Mouse (Mus musculus) embryonic stem cell, embryonic (primary cell): Measurements from ENCODE around the gene Tap1.
"Not testable (repeated sequence)": the region's sequence is repeated elsewhere in the genome, so short reads cannot be mapped to it uniquely, and the experiment has no call there.

Experiments used
- CTCF ChIA-PET, 4 experiments: fragments of 300-600 bp in 2 of 4; fragments of 350-600 bp in 2 of 4; sonication (Branson Sonifier 250); formaldehyde crosslinking; loops; one replicate each; lab custom pipeline; 2022; ENCODE audit warnings: inconsistent platforms in 2 of 4; lab: Charles Lee
- POLR2A ChIA-PET, 4 experiments: fragments of 300-600 bp in 2 of 4; fragments of 350-600 bp in 2 of 4; sonication (Branson Sonifier 250); formaldehyde crosslinking; loops; one replicate each; lab custom pipeline; 2022; ENCODE audit warnings: antibody characterized with exemption in 4 of 4, inconsistent platforms in 1 of 4; lab: Charles Lee

Gene Tap1

DNA sequence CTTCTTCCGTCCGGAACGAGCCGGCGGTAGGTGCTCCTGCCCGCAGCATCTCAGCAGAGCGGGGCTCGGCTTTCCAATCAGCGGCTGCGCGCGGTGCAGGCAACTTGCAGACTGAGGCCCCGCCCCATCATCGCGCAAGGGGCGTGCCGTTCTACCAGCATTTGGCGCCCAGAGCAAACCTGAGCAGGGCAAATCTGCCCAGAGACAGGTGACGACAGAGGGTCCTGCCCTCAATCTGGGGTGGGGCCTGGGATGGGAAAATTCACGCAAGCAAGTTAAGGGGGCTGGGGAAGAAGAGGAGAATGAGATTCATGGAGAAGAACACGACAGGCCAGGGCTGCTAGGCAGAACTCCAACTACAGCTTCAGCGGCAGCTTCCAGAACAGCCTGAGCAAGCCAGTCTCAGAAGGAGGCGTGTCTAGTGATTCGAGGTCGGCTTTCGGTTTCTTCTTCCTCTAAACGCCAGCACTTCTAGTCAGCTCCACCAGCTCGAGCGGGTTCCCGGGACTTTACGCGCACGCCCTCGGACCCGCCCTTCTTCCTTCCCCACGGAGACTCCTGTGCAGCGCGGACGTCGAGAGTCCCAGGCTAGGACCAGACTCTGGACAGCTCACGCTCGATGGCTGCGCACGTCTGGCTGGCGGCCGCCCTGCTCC lies at the start of gene Tap1, which contains the start of gene Psmb9:
TSS of gene Tap1 (plus strand) at position 293 of the 656 bp plus-strand sequence.
TSS of gene Psmb9 (minus strand) at position 504 of the 656 bp plus-strand sequence.
- POLR2A ChIA-PET = interaction anchor here in 3 of 4 experiments (0.8 to 2.3 kb wide), 17 partner anchors 9 to 231 kb away, joined by 3 to 17 read pairs (median 3); partner anchors contain the start of genes H2-DMa (in 1 of the 3), Psmb8 (in 1 of the 3), Ring1 (in 1 of the 3) and Rps18 (in 1 of the 3)

DNA sequence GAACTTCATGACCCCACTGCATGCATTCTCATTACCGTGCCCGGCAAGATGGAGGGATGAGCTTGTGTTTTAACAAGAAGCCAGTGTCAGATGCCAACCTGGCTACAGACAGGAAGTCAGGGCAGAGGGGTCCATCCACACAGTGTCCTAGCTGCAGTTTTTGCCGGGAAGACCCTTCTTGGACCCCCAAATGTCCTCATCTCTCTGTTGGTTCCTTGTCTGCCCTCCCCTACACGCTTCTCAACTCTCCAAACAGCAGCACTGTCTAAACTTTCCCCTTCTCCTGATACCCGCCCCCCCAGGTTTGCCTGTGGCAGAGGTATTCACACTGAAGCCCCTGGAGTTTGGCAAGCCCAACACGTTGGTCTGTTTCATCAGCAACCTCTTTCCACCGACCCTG lies 49.8 kb upstream of the Tap1 start:
- CTCF ChIA-PET = interaction anchor here (0.8 to 1.6 kb wide), 7 partner anchors 9 to 60 kb away, joined by 3 to 5 read pairs (median 3); no protein-coding TSS in a partner anchor
- POLR2A ChIA-PET = interaction anchor here in 3 of 4 experiments (0.7 to 7.9 kb wide), 6 partner anchors 18 to 182 kb away, joined by 3 to 178 read pairs (median 6); partner anchors contain the start of genes H2-DMa (in 3 of the 3), Rps18 (in 1 of the 3) and Vps52 (in 1 of the 3)

More for the DNA sequence above, at the start of gene Tap1, which contains the start of gene Psmb9:
- CTCF ChIA-PET = interaction anchor here (0.5 to 2.8 kb wide), 20 partner anchors 9 to 1044 kb away, joined by 3 to 14 read pairs (median 4); partner anchors contain the start of gene BC051142 (in 1 of the 4)

DNA sequence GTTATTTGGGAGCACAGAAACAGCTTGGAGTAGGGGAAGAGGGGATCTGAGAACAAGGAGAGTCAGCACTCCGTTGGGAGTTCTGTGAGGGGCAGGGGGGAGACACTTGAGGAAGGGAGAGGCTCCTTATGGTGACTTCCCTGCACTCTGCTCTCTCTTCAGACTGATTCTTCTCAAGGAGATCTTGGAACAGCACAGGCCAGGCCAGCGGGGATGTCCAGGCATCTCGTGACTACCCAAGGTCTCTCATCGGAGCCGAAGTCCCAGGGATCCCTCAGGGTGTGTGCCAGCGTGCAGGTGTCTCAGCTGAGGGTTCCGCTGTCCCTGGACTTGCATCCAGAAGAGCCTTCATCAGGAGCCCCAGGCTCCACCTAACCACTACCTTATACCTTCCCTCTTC lies 48.7 kb upstream of the Tap1 start:
- CTCF ChIA-PET = interaction anchor here (0.5 to 1.5 kb wide), 21 partner anchors 9 to 1030 kb away, joined by 3 to 10 read pairs (median 4); no protein-coding TSS in a partner anchor
- POLR2A ChIA-PET = interaction anchor here in 3 of 4 experiments (0.5 to 7.9 kb wide), 23 partner anchors 9 to 767 kb away, joined by 3 to 178 read pairs (median 3); partner anchors contain the start of genes H2-DMa (in 3 of the 3), Agpat1 (in 1 of the 3), Rxrb (in 1 of the 3) and Slc39a7 (in 1 of the 3)

DNA sequence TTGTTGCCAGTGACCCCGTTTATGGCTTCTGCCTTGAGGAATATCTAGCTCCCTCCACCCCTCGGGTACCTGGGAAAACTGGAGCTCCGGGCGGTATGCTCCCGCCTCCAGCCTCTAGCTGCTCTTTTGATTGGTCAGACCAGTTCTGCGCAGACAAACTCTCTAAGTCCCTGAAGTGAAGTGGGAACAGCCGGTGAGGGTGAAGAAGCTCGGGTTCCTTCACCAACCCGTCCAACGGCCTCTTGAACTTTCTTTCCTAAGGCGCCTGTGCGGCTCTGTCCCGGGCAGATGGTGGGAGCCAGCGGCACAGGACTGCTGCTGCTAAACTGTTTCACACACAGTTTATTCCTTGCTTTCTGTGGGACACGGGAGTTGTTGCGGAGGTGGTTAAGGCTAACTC lies 47.9 kb upstream of the Tap1 start:
- CTCF ChIA-PET = interaction anchor here (0.5 to 1.5 kb wide), 23 partner anchors 9 to 772 kb away, joined by 3 to 10 read pairs (median 4); partner anchors contain the start of gene B3galt4 (in 1 of the 4)
- POLR2A ChIA-PET = interaction anchor here in 3 of 4 experiments (0.5 to 7.9 kb wide), 26 partner anchors 9 to 767 kb away, joined by 3 to 178 read pairs (median 3); partner anchors contain the start of genes H2-DMa (in 3 of the 3), Agpat1 (in 1 of the 3), Rxrb (in 1 of the 3) and Slc39a7 (in 1 of the 3)

DNA sequence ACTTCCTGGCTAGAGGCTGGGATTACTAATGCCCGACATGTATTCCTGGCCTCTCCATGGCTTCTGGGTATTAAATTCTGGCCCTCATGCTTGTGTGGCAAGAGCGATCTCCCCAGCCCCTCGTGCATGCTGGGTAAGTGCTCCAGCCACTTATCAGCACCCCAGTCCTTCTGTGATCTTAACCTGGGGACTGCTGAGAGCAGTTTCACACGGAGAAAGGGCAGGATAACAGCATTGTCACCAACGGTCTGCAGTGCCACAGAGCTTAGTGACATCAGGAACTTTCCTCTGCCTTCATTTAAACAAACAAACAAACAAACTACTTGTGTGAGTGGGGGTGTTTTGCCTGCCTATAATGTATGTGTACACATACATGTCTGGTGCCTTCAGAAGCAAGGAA lies 47.1 kb upstream of the Tap1 start:
- POLR2A ChIA-PET = interaction anchor here in 1 of 4 experiments (7.9 kb wide), 1 partner anchor 23 kb away, joined by 178 read pairs; the partner anchor contains the start of gene H2-DMa
- CTCF ChIA-PET = no interaction called here

DNA sequence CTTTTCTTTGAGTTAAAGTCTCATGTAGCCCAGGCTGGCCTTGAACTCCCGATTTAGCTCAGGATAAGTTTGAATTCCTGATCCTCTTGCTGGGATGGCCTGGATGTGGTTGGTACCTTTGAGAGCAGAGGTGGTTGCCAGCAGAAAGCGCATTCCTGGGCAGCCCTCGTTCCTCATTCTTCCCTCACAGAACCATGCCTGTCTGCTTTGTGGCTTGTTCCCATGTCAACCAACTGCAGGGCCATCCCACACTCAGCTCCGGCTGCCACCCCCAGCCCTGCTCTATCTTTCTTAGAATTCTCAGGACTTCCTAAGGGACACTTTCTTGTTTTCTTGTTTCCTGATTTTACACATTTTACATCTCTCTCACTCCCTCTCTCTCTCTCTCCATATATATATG lies 45.9 kb upstream of the Tap1 start:
- ChIA-PET CTCF (interaction anchor here in 1 of 4 experiments (1.2 kb wide), 1 partner anchor 24 kb away, joined by 4 read pairs; no protein-coding TSS in a partner anchor), POLR2A (interaction anchor here in 1 of 4 experiments (0.8 to 3.3 kb wide), 6 partner anchors 13 to 40 kb away, joined by 3 to 15 read pairs (median 3); partner anchors contain the start of gene H2-DMa)

DNA sequence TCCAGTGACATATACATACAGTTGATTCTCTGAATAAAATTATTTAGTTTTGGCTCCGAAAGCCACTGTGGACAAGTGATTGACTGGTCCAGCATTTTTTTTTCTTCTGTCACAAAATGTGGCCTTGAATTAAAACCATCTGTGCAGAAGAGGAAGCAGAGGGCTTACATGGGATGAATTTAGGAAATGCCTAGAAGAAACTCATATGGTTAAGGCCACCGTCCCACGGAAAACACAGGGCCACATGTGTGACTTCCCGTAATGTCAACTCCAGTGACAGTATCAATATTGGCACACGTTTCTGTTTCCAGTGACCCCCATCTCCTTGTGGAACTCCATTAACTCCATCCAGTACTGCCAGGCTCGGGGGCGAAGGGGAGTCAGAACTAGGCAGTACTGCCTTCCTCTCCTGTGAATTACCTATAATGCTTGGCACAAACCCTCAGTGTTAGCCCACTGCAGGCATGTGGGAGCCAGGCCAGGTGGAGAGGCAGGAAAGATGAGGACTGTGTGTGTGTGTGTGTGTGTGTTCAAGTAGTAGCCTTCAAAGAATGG lies 44.8 kb upstream of the Tap1 start:
- ChIA-PET CTCF (interaction anchor here in 2 of 4 experiments (0.6 to 0.7 kb wide), 3 partner anchors 19 to 71 kb away, joined by 3 read pairs; no protein-coding TSS in a partner anchor), POLR2A (interaction anchor here in 3 of 4 experiments (0.6 to 3.3 kb wide), 5 partner anchors 23 to 526 kb away, joined by 3 to 15 read pairs (median 3); partner anchors contain the start of gene H2-DMa (in 2 of the 3))

DNA sequence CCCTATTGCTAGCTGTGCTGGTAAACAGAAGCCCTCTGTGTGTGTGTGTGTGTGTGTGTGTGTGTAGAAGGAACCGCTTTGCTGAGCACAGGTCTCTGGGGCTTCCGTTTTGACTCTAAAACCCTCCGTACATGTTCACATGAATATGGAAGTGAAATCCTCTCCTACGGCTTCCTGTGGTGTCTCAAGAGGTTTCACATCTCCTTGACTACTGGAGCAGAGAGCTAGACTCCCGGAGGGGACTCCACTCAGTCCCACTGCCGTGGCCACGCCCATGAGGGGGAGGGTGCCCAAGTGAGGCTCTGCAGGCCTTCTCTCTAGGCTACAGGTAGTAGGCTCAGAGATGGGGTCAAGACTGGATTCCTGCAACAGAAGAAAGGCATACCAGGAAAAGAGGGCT lies 44.3 kb upstream of the Tap1 start, which contains the start of gene H2-DMb2:
TSS of gene H2-DMb2 (plus strand) at position 275 of the 400 bp plus-strand sequence.
- ChIA-PET POLR2A (interaction anchor here (0.6 to 3.3 kb wide), 4 partner anchors 24 to 526 kb away, joined by 3 to 15 read pairs (median 4); partner anchors contain the start of gene H2-DMa (in 2 of the 4)), CTCF (interaction anchor here in 2 of 4 experiments (0.6 to 0.7 kb wide), 3 partner anchors 10 to 70 kb away, joined by 3 read pairs; no protein-coding TSS in a partner anchor)

DNA sequence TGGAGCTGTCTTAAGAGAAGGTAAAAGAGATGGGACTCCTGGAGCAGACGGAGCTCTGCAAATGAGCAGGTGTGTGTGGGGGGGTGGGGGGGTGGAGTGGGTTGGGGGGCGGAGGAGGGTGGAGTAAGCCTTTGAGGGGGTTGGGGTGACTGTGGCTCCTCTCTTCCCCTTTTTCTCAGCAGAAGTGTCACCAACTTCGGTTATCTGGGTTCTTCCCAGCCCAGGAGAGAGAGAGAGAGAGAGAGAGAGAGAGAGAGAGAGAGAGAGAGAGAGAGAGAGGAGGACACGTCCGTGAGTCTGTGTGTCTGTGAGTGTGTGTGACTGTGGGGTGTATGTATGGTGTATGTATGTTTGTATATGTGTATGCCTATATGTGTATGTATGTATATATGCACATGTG lies 43.9 kb upstream of the Tap1 start:
- CTCF ChIA-PET = interaction anchor here in 3 of 4 experiments (0.6 to 0.7 kb wide), 3 partner anchors 8 to 70 kb away, joined by 3 read pairs; no protein-coding TSS in a partner anchor
- POLR2A ChIA-PET = interaction anchor here in 3 of 4 experiments (0.7 to 3.3 kb wide), 3 partner anchors 24 to 68 kb away, joined by 3 to 15 read pairs (median 4); partner anchors contain the start of gene H2-DMa (in 2 of the 3)

DNA sequence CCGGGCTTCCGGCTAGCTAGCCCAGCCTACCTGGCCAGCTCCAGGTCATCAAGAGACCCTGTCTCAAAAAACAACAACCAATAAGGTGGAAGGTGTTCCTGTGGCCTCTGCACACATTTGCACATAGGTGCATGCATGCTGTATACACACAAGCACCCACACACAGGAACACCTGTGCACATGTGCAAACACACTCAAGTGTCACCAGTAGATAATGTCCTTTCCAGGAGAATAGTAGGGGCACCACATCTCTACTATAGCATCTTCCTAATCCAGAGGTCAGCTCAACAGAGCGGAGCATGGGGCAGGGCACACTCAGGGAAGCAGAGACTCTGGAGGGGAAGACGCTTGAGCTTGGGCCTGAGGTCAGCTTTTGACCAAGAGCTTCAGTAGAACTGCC lies 43.1 kb upstream of the Tap1 start:
- CTCF ChIA-PET = interaction anchor here in 1 of 4 experiments (0.6 kb wide), 1 partner anchor 9 kb away, joined by 3 read pairs; no protein-coding TSS in a partner anchor
- POLR2A ChIA-PET = not testable (repeated sequence)

DNA sequence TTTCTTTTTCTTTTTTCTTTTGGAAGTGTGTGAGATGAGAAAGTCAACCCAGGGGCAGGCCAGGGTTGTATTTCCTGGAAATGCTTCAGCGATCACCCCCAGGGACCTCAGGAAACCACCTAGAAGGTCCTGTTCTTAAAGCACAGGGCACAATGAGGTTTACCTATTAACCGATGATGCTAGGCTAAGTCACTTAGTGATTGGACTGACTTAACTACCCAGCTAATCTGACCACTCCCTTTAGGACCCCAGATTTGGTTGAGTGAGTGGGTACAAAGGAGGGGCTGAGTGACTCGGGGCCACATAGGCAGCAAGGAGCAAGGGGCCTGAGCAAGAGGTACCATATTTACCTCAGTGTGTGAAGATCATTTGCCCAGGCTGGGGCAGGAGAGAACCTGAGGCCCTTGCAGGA lies 42.4 kb upstream of the Tap1 start:
- ChIA-PET POLR2A (no interaction called here), CTCF (interaction anchor here in 1 of 4 experiments (1.4 kb wide), 1 partner anchor 10 kb away, joined by 3 read pairs; no protein-coding TSS in a partner anchor)

DNA sequence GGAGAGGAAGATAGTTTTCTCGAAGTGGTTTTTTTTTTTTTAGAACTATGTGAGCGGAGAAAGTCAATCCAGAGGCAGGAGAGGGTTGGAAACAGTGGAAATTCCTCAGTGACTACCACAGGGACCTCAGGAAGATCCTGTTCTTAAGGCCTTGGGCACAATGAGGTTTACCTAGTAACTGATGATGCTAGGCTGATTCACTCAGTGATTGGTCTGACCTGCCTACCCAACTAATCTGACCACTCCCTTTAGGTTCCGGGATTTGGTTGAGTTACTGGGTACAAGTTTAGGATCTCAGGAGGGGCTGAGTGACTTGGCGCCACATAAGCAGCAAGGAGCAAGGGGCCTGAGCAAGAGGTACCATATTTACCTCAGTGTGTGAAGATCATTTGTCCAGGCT lies 34.4 kb upstream of the Tap1 start, which contains the start of gene H2-DMb1:
TSS of gene H2-DMb1 (plus strand) at position 150 of the 400 bp plus-strand sequence.
- CTCF ChIA-PET = no interaction called here
- POLR2A ChIA-PET = no interaction called here

DNA sequence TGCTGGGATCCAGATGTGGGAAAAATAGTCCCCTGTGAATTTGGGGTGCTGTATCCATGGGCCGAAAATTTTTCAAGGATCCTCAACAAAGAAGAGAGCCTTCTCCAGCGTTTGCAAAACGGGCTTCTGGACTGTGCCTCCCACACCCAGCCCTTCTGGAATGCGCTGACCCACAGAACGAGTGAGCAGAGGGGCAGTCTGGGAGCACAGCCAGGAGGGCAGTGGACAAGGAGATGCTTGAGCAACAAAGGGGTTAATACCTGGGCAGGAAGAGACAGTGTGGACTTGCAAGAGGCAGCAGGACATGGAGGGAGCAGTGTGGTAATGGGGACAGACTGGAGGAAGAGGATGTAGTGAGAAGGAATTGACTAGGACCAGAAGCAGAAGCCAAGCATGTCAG lies 31.8 kb upstream of the Tap1 start:
- ChIA-PET POLR2A (no interaction called here), CTCF (no interaction called here)

DNA sequence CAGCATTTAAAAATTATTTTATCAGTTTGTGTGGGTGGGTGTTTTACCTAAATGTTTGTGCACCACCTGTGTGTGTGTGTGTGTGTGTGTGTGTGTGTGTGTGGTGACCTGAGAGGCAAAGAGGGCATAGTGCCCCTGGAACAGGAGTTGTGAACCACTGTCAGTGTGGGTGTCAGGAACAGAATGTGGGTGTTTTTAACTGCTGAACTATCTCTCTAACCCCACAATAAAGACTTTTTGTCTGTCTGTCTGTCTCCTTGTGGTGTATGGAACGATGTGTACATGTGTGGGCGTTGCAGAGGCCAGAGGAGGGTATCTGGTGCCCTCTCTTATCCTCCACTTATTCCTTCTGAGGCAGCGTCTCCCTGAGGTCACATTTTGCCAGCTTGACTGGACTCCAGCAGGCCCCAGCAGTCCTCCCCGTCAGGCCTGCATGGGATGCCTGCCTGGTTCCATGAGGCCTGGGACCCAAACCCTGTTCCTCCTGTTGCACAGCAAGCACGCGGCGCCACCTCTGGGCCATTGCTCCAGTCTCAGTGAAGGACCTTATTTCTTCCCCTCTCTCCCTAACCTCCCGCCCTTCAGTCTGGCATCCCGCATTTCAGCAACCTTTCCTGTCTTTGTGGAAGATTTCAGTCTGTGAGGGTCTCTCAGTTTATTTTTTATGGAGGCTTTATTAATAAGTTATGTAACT lies 23.0 kb upstream of the Tap1 start:
- CTCF ChIA-PET = interaction anchor here (0.7 to 8.8 kb wide), 10 partner anchors 23 to 460 kb away, joined by 3 to 74 read pairs (median 6); no protein-coding TSS in a partner anchor
- POLR2A ChIA-PET = interaction anchor here in 1 of 4 experiments (1.1 to 2.0 kb wide), 3 partner anchors 29 to 133 kb away, joined by 3 to 5 read pairs (median 4); partner anchors contain the start of genes H2-DMa, Rxrb and Slc39a7

DNA sequence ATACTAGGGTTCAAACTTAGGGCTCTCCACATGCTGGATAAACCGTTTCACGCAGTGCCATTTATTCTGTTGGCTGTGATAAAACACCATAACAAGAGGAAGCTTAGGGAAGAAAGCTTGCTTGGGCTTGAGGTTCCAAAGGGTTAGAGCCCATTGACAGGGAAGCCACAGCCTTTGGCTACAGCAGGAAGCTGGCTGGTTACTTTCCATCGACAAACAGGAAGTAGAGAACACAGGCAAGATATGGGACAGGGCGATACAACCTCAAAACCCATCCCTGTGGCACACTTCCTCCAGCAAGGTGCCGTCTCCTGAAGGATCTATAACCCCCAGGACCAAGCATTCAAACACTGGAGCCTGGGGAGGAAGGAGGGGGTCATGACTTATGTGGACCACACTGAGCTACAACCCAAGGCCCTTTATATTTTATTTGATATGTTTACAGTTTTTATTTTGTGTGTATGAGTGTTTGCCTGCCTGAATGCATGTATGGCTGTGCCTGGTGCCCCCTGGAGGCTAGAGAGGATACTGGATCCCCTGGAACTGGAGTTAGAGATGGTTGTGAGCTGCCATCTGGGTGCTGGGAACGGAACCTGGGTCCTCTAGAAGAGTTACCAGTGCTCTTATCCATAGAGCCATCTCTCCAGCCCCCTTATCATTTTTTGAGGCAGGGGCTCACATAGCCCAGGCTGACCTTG lies 22.2 kb upstream of the Tap1 start:
- POLR2A ChIA-PET = interaction anchor here in 2 of 4 experiments (1.0 to 2.0 kb wide), 6 partner anchors 24 to 134 kb away, joined by 3 to 5 read pairs (median 3); partner anchors contain the start of genes H2-DMa (in 1 of the 2), Rxrb (in 1 of the 2) and Slc39a7 (in 1 of the 2)

DNA sequence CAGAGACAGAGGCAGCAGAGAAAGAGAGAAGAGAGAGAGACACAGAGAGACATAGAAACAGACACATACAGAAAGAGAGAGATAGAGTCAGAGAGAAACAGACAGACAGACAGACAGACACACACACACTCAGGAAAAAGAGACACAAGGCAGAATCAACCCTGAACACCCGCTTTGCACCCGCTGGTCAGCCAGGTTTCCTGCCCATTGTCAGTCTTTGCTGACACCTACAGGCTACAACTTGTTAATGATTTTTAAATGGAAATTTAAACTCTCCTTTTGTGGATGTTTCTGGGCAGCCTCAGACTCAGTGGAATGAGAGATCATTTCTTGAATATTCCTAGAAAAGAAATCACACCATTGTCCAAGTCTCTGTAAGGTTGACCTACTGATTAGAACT lies 18.1 kb upstream of the Tap1 start:
- CTCF ChIA-PET = interaction anchor here in 3 of 4 experiments (0.8 to 8.8 kb wide), 12 partner anchors 14 to 242 kb away, joined by 3 to 74 read pairs (median 12); no protein-coding TSS in a partner anchor
- POLR2A ChIA-PET = interaction anchor here in 1 of 4 experiments (1.7 to 2.3 kb wide), 4 partner anchors 34 to 57 kb away, joined by 4 to 9 read pairs (median 5); partner anchors contain the start of gene H2-DMa

More for the DNA sequence above, 22.2 kb upstream of the Tap1 start:
- CTCF ChIA-PET = interaction anchor here (0.6 to 8.8 kb wide), 25 partner anchors 16 to 580 kb away, joined by 3 to 74 read pairs (median 4); partner anchors contain the start of gene BC051142 (in 1 of the 4)
